Mouse (Mus musculus) stomach, embryonic 16.5 days (tissue): ENCODE results near the gene Atp5h. TPM values are rescaled to one million over a fixed set of nuclear protein-coding genes. Genes with fewer than 3 reads are reported as not detected.
A peak's percentile ranks its signal among the peaks of the same experiment; 100 is the strongest.

Source experiments
- ATAC-seq: fragments of 200-750 bp; cut with Nextera tagmentation; 2 replicates; pipeline ENCODE4 v1.8.0; 2017; ENCODE audit warnings: moderate number of reproducible peaks, moderate TSS enrichment; ENCODE audit not compliant: insufficient read depth, low FRiP score
- H3K27ac ChIP-seq: fragments of 300-500 bp; sonication (generic); 2 replicates; pipeline ENCODE4 v1.5.1; 2014; ENCODE audit warnings: low read length
- H3K27me3 ChIP-seq: fragments of 300-500 bp; sonication (generic); 2 replicates; pipeline ENCODE4 v1.6.1; 2014; ENCODE audit warnings: low read length, control low read depth, mixed read lengths; ENCODE audit not compliant: control insufficient read depth, insufficient read depth
- H3K36me3 ChIP-seq: fragments of 300-500 bp; sonication (generic); 2 replicates; pipeline ENCODE4 v1.6.1; 2014; ENCODE audit warnings: low read length; ENCODE audit not compliant: control insufficient read depth, insufficient read depth
- H3K4me1 ChIP-seq: fragments of 300-500 bp; sonication (generic); 2 replicates; pipeline ENCODE4 v1.6.1; 2014; ENCODE audit warnings: low read length, control low read depth, mixed read lengths; ENCODE audit not compliant: control insufficient read depth, insufficient read depth
- H3K4me2 ChIP-seq: fragments of 300-500 bp; sonication (generic); 2 replicates; pipeline ENCODE4 v1.6.1; 2014; ENCODE audit warnings: low read depth, low read length, mixed read lengths
- H3K4me3 ChIP-seq: fragments of 300-500 bp; sonication (generic); replicated peaks from 2 replicates; pipeline ENCODE4 v1.5.1; 2014; ENCODE audit warnings: mild to moderate bottlenecking, low read length
- H3K9ac ChIP-seq: fragments of 300-500 bp; sonication (generic); 2 replicates; pipeline ENCODE4 v1.6.1; 2014; ENCODE audit warnings: low read length
- H3K9me3 ChIP-seq: fragments of 300-500 bp; sonication (generic); replicated peaks from 2 replicates; pipeline ENCODE4 v1.6.1; 2016; ENCODE audit warnings: low read length, control low read depth; ENCODE audit not compliant: control insufficient read depth
- WGBS: fragments of 180-500 bp; shearing (Covaris S2); extraction: QIAGEN DNeasy Blood & Tissue Kit; methylation state at CpG from one replicate; pipeline ENCODE4 v1.1.7; 2014; 5-methylcytosine and 5-hydroxymethylcytosine counted together
- polyA plus RNA-seq: library from polyadenylated mRNA; unstranded; fragments of >200 nt; fragmentation: Nextera tagmentation; extraction: Ambion mirVana; gene quantifications from 2 replicates; pipeline ENCODE4 v1.2.1, GENCODE M21; 2015

The Atp5h gene
- polyA plus RNA-seq, 1 experiment from 2014 or later: 843 TPM

DNA sequence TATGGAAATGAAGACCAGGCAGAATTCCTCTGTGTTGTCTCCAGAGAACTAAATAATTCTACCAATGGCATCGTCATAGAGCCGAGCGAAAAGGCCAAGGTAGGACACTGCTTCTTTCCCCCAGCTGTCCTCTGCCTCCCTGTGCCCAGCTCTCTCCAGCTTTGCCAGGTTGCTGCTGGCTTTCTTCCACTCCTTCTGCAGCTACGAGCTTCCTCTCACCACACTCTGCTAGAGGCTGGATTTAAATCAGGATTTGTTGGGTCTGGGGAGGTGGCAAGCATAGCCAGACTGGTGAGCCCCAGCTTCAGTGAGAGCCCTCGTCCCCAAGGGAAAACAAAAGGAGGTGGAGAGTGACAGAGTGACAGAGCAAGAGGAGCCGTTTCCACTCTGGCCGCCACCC lies 9.5 kb upstream of the Atp5h start:
- ATAC-seq: no peak
- 82% methylated on average over 7 of the region's 7 CpGs for WGBS
- Histone ChIP-seq H3K27ac (no peak overlapping the region), H3K36me3 (peaks cover 13% of the 10 kb centered on the region), H3K4me2 (no peak overlapping the region), H3K4me1 (no peaks in the 10 kb centered on the region; the same call in 1 of the 2 replicates), H3K9me3 (no peaks in the 10 kb centered on the region), H3K9ac (no peak overlapping the region), H3K4me3 (no peak overlapping the region), H3K27me3 (no peaks in the 10 kb centered on the region)

GRCm38 (mm10) chr11:115427482-115428331 lies 7.9 kb upstream of the Atp5h start:
- H3K9me3 ChIP-seq: no peaks in the 10 kb centered on the region
- H3K36me3 ChIP-seq: peaks cover 13% of the 10 kb centered on the region
- ATAC-seq: peak; percentile 63; the same call in 1 of the 2 replicates
- H3K9ac ChIP-seq: no peak overlapping the region
- H3K4me1 ChIP-seq: no peaks in the 10 kb centered on the region; the same call in 1 of the 2 replicates
- H3K4me3 ChIP-seq: no peak overlapping the region
- peak overlapping the region; percentile 48 for H3K27ac ChIP-seq
- H3K27me3 ChIP-seq: no peaks in the 10 kb centered on the region
- H3K4me2 ChIP-seq: peak overlapping the region; percentile 3; the same call in 1 of the 2 replicates
- WGBS: 43% methylated on average over 20 of the region's 20 CpGs

DNA sequence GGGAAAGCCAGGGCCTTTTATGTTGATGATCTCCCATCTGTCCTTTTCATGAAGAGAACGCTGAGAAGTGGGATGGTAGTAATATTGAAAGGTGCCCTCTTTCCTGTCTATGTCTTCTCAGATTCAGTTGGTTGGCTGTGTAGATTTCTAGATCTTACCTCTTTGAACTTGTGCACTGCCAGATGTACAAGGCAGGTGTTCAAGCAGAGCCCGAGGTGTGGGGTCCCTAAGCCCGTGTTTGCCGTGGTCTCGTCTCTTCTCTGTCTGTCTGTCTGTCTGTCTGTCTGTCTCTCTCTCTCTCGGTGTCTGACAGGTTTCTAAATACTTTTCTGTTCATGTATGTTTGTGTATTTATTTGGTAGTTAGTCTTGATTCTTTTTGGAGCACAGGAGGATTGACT lies 5.9 kb upstream of the Atp5h start:
- Histone ChIP-seq H3K9me3 (no peaks in the 10 kb centered on the region), H3K4me2 (no peak overlapping the region), H3K36me3 (peaks cover 7% of the 10 kb centered on the region), H3K4me1 (peaks cover 12% of the 10 kb centered on the region), H3K9ac (no peak overlapping the region), H3K27me3 (no peaks in the 10 kb centered on the region), H3K27ac (no peak overlapping the region), H3K4me3 (no peak overlapping the region)
- ATAC-seq: no peak
- 93% methylated on average over 6 of the region's 6 CpGs for WGBS

- no peaks in the 10 kb centered on the region for H3K9me3 ChIP-seq
- ATAC-seq: no peak
- no peak overlapping the region for H3K27ac ChIP-seq
- H3K36me3 ChIP-seq: peaks cover 5% of the 10 kb centered on the region
- no peak overlapping the region for H3K9ac ChIP-seq
- H3K4me2 ChIP-seq: no peak overlapping the region
- WGBS: 87% methylated on average over 7 of the region's 7 CpGs
- no peaks in the 10 kb centered on the region for H3K27me3 ChIP-seq
- peaks cover 12% of the 10 kb centered on the region for H3K4me1 ChIP-seq
- H3K4me3 ChIP-seq: no peak overlapping the region
These were observed 4.9 kb upstream of the Atp5h start for GRCm38 (mm10) chr11:115424666-115425065.

- H3K4me2 ChIP-seq: no peak overlapping the region
- H3K9ac ChIP-seq: no peak overlapping the region
- WGBS: 78% methylated on average over 3 of the region's 3 CpGs
- H3K9me3 ChIP-seq: no peaks in the 10 kb centered on the region
- H3K27ac ChIP-seq: no peak overlapping the region
- ATAC-seq: no peak
- peaks cover 5% of the 10 kb centered on the region for H3K36me3 ChIP-seq
- no peaks in the 10 kb centered on the region for H3K27me3 ChIP-seq
- peaks cover 18% of the 10 kb centered on the region for H3K4me1 ChIP-seq
- H3K4me3 ChIP-seq: no peak overlapping the region
These were observed 3.3 kb upstream of the Atp5h start for GRCm38 (mm10) chr11:115423091-115423490.

DNA sequence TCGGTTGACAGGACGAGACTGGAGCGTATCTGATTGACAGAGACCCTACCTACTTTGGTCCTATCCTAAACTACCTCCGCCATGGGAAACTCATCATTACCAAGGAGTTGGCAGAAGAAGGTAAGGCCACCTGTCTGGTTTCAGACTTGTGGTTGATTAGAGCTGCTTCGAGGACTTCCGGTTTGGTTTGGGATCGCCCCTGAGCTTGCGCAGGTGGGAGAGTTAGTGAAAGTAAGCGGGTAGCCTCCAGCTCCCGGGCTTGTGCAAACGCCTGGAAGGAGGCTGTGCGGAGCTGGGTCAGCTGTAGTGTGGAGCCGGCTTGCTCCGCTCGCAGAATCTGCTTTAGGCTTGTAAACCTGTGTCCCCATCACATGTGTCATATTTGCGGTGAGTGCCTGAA lies 2.2 kb upstream of the Atp5h start:
- no peak overlapping the region for H3K9ac ChIP-seq
- H3K4me3 ChIP-seq: no peak overlapping the region
- no peak overlapping the region for H3K27ac ChIP-seq
- no peaks in the 10 kb centered on the region for H3K27me3 ChIP-seq
- H3K4me2 ChIP-seq: no peak overlapping the region
- WGBS: 87% methylated on average over 16 of the region's 16 CpGs
- H3K36me3 ChIP-seq: peaks cover 4% of the 10 kb centered on the region
- H3K9me3 ChIP-seq: no peaks in the 10 kb centered on the region
- ATAC-seq: no peak
- H3K4me1 ChIP-seq: peaks cover 18% of the 10 kb centered on the region

DNA sequence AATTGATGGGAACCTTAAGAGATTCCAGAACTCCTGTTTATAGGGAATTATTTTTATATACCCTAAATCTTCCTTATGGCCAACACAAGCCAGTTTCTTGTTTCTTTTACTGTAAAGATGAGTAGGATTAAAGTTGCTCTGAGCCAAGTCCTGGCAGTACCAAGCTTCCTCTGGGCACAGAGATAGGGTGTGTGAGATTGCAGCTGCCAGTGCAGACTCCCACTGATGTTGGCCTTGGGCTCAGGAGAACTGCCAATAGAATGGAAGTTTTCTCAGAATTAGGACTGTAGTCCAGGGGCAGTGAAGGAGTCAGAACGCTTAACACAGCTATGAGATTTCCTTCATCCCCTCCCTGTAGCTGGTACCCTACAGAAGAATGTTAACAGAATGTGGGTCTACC lies 1.6 kb upstream of the Atp5h start:
- Histone ChIP-seq H3K9ac (peak overlapping the region; percentile 99; the same call in 1 of the 2 replicates), H3K27ac (no peak overlapping the region), H3K4me1 (peaks cover 18% of the 10 kb centered on the region), H3K27me3 (no peaks in the 10 kb centered on the region), H3K36me3 (no peaks in the 10 kb centered on the region), H3K9me3 (no peaks in the 10 kb centered on the region), H3K4me3 (no peak overlapping the region), H3K4me2 (peak overlapping the region; percentile 78)
- 48% methylated on average over 1 of the region's 1 CpGs for WGBS
- ATAC-seq: no peak

- 0 out of 2 replicates have a peak, but pooled peaks cover 3% of the 10 kb centered on the region for H3K36me3 ChIP-seq
- ATAC-seq: peak; percentile 65
- H3K4me2 ChIP-seq: peak overlapping the region; percentile 78
- peak overlapping the region; percentile 85 for H3K27ac ChIP-seq
- 1% methylated on average over 45 of the region's 45 CpGs for WGBS
- H3K27me3 ChIP-seq: no peaks in the 10 kb centered on the region
- peak overlapping the region; percentile 79 for H3K4me3 ChIP-seq
- peak overlapping the region; percentile 99 for H3K9ac ChIP-seq
- no peaks in the 10 kb centered on the region for H3K9me3 ChIP-seq
- H3K4me1 ChIP-seq: peaks cover 18% of the 10 kb centered on the region
These were observed 801 bp upstream of the Atp5h start for GRCm38 (mm10) chr11:115420336-115421190.

DNA sequence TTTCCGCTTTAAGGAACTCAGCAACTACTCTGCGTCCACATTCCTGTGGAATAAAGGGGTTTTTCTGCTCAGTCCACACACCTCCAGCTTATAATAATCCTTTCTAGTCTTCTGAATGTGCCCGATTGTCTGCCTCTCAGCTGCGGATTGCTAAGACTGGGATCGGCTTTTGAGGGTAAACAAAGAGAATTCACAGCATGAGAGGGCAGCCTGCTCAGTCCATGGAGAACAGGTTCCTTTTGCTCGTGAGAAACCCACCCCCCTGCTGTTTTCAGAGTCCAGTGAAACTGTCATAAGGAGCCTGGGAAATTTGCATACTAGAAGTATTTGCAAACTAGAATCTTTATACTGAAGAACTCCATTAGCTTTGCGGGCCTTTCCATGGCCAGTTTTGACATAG lies 10.2 kb downstream of the Atp5h start:
- Histone ChIP-seq H3K9ac (no peak overlapping the region), H3K4me2 (no peak overlapping the region), H3K27ac (no peak overlapping the region), H3K4me1 (peaks cover 16% of the 10 kb centered on the region), H3K4me3 (no peak overlapping the region), H3K9me3 (no peaks in the 10 kb centered on the region), H3K27me3 (no peaks in the 10 kb centered on the region), H3K36me3 (0 out of 2 replicates have a peak, but pooled peaks cover 4% of the 10 kb centered on the region)
- WGBS: 71% methylated on average over 7 of the region's 7 CpGs
- no peak for ATAC-seq
